Mouse (Mus musculus) E14TG2a.4 (cell line): ENCODE results near the gene Evc.

Source experiments
- CTCF ChIP-seq: conservative IDR thresholded peaks from 2 replicates; pipeline ENCODE4 v1.5.1; 2014; ENCODE audit warnings: low read length
- NANOG ChIP-seq: IDR thresholded peaks from 2 replicates; pipeline ENCODE4 v1.6.1; 2014; ENCODE audit warnings: borderline replicate concordance, low read length, mixed read lengths

DNA sequence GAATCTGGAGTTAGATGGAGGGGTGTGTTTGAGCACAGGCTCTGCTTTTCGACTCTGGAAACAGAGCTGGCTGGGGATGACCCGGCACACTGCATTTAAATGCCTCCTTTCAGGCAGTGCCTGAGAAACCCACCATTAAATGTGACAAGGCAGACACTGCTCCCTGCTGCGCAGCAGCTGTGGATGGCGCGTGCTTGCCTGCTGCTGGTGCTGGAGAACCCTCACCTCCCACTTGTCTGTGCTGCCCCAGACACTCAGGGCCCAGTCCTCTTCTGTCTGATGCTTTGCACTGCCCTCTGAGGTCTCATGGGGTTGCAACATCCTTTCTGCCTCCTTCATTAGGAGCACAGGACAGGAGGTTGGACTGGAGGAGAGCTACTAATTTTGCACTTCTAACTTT, 75.0 kb downstream of the Evc start:
- TF ChIP-seq CTCF (no peak), NANOG (no peak)
